Mouse (Mus musculus): ENCODE results near the gene C2cd2l.
"Not testable (repeated sequence)": the region's sequence is repeated elsewhere in the genome, so short reads cannot be mapped to it uniquely, and the experiment has no call there.

C2cd2l gene

DNA sequence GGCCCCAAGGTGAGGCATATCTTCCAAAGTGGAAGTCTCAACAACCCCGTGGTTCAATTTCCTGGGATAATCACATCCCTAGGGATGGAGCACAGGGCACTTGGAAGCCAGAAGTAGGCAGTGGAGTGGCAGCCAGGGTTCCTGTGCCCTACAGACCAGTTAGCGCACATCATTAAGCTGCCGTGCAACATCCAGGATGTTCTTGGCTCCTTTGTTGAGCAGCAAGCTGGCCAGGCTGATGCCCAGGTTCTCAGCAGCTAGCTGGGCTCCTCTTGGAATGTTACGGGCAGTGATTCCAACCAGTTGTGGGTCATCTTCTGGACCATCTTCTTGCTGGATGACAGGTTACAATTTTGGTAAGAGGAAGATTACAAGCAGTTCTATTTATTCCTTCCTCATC, 16.4 kb upstream of the C2cd2l start:
- DNase-seq (ENCODE audit: low read depth, low spot score) = not testable (repeated sequence)

DNA sequence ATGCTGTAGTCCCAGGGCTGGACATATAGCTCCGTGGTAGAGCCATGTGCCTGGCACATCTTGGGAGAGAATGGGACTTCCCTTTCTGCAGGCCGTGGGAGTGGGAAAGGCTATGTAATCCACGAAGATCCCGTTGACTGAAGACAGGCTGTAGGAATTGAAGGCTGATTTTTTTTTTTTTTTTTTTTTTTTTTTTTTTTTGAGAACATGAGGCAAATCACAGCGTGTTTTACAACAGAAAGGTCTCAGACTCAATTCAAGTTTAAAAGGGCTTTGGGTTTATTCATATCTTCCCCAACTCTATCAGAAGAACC, 16.0 kb upstream of the C2cd2l start:
- DNase-seq (ENCODE audit: low read depth, low spot score) = no peak

DNA sequence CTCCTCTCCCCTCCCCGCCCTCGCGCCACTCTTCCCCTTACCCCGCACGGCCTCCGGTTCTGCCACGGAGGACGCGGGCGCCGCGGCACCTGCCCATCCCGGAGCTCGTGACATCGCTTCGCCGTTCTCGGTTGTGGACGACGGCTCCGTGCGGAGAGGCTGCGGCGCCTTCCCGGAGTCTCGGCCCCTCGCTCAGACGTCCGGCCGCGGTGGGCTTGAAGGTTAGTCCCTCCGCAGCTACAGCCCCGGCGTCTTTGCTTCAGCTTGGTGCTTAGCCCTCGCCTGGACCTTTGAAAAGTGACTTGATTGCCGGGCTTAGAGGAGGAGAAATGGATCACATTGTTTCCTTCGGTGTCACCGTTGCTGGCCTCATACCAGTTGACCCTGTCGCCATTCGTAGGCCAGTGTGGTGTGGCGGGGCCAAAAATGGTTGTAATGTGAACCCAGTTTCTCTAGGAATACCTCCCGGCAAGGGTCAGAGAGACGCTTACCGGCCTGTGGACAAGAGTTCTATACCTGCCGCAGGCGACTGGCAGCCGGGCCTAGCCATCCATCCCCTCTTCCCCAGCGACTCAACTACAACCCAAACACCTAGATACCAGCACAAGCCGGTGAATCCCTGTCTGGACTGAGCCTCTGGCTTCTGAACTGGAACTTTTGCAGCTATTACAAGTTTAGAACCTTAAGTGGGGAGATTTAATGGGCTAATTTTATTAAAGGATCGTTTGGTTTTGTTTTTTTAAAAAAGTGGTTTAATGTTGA, 15.4 kb upstream of the C2cd2l start:
- no peak for DNase-seq (ENCODE audit: low read depth, low spot score)

DNA sequence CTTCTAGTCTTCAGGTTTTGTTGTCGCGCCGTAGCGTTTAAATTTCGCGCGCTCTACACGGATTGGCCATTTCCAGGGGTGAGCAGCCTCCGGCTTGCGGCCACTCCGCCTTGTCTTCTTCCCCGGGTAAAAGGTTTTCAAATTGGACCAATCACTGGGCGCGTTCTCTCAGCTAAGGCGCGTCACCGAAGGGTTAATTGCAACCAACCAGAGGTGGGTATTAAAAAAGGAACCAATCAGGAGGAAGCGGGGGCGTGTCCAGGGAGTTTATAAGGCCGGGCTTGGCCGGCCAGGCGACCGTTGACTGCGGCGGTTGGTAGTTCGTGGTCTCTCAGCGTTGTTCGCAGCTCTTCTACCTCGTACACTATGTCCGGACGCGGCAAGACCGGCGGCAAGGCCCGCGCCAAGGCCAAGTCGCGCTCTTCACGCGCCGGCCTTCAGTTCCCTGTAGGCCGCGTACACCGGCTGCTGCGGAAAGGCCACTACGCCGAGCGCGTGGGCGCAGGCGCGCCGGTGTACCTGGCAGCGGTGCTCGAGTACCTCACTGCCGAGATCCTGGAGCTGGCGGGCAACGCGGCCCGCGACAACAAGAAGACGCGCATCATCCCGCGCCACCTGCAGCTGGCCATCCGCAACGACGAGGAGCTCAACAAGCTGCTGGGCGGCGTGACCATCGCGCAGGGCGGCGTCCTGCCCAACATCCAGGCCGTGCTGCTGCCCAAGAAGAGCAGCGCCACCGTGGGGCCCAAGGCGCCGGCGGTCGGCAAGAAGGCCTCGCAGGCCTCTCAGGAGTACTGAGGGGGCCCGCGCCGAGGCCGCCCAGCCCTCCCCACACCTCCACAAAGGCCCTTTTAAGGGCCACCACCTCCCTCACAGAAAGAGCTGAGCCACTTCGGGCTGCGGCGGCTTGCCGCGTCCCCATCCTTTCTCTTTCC, 14.6 kb upstream of the C2cd2l start, which contains the start of gene H2afx:
TSS of gene H2afx (plus strand) at position 299 of the 935 bp plus-strand sequence.
- peak; percentile 99 for DNase-seq (ENCODE audit: low read depth, low spot score)

DNA sequence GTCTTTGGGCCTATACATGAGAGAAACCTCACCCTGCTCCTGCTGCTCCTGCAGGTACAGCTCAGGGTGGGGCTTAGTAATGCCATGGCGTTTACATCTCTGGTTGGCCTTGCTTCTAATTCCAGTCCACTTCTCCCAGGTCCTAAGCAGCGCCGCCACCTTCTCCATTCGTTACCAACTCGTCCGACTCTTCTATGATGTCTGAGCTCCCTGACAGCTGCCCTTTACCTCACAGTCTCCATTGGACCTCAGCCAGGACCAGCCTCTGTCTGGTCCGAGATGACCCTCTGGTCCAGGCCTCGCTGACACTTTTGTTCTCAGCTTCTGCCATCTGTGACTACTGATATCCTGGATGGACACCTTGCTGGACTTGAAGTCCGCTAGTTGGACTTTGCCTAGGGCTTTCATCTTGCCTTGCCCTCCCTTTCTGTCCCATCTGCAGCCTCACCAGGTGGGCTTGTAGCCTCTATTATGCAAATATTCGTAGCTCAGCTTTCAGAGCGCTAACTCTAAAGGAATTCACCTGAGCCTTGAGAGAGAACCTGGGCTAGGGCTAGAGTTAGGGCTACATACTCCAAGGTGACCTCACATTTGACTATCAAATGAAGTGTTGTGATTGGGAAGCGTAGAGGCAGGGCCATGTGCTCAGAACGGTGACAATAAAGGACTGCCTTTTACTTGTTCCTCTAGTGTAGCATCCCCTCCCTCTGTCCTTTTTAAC, 13.0 kb upstream of the C2cd2l start:
- DNase-seq (ENCODE audit: low read depth, low spot score) = no peak

DNA sequence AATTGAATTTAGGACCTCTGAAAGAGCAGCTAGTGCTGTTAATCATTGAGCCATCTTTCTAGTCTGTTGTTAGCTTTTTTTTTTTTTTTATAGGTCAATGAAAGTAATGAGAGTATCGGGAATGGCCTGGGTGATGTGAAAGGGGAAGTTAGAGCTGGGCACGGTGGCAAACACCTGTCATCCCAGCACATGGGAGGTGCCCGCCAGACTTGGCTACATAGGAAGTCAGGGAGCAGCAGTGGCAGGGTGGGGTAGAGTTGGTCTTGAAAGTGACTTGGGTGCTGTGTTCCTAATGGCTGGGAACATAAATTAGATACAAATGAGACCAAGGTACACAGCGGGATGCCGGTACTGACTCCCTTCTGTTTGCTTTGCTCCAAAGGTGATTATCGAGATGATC, 10.7 kb upstream of the C2cd2l start:
- DNase-seq (ENCODE audit: low read depth, low spot score) = no peak

DNA sequence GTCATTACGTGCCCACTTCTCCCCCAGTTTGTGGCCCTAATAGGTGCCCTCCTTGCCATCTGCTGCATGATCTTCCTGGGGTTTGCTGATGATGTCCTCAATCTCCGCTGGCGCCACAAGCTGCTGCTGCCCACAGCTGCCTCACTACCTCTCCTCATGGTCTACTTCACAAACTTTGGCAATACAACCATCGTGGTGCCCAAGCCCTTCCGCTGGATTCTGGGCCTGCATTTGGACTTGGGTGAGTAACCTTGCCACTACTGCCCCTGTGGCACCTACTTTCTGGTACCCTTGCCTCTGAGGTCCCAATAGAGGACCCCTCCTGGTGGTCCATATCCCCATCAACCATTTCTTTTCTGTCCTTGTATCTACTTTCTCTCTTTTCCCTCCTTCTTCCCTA, 7.8 kb upstream of the C2cd2l start:
- DNase-seq (ENCODE audit: low read depth, low spot score) = no peak

DNA sequence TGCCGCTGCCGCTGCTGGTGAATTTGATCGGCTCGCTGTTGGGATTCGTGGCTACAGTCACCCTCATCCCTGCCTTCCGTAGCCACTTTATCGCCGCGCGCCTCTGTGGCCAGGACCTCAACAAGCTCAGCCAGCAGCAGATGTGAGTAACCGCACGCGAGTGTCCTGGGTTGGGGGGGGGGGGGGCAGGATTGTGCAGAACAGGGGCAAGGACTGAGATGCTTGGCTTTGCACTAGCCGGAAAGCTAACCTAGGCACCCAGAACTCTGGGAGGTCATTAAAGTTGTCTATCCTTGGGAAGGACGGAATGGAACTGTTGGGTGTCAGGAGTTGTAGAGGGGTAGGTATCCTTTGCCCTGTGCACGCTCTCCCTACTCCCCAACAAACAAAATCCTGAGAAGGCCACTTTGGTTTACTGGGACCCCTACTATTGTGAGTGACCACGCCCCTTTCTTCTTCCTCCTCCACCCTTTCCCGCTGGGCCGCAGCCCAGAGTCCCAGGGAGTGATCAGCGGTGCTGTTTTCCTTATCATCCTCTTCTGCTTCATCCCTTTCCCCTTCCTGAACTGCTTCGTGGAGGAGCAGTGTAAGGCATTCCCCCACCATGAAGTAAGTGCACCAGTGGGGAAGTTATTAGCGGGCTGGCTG, 7.1 kb upstream of the C2cd2l start:
- no peak for DNase-seq (ENCODE audit: low read depth, low spot score)

DNA sequence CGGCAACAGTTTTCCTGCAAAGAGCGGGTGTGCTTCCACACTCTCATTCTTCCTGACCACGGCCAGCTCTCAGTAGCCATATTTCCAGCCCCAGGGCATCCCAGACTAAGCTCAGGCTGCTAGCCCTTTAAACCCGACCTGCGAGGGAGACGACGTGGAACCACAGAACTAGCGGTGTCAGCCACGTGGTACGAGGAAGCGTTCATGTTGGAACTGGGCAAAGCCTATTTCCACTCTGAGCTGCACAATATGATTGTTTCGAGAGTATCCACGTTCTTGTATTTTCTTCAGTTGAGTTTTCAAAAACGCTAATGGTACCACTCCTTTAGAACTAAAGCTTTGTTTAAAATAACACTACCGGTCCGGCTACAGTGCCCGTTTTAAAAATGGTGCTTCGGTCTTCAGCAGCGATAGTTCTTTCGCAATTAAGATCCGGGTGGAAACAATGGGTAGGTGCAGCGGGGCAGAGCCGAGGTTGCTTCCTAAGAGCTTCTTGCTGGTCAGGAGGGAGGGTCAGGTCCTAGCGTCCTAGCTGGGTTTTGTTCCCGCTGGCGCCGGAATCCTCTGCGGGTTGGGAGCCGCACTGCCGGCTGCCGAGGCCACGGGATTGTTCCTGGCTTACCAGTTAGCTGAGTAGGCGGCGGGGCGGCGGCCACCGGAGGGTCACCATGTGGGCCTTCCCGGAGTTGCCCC, 6.4 kb upstream of the C2cd2l start:
- DNase-seq (ENCODE audit: low read depth, low spot score) = peak; percentile 79

DNA sequence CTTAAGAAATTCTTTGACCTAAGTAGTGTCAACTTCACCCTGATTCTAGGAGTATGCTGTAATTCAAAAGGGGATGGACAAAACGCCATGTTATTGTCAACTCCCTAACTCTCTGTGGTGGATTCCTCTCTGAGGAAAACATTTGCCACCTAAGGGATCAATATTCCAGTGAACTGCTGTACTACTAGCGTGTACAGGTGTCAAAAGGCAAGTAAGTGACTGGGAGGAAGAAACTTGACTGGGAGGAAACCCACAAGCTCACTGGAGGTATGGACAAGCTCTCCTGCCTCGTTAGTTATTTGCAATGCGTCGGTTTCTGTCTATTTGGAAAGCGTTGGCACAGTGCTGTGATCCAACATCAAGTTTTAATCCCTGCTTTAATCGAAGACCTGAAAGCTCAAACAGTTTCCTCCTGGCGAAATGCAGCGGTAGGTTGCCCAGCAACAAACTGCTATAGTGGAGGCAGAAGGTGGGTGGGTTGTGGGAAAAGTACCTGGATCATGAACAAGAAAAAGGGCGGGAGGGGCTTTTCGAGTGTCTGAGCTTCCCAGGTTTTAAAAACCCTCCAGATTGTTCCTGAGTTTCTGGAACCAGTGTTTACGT, 5.8 kb upstream of the C2cd2l start, which contains the start of gene Dpagt1:
TSS of gene Dpagt1 (plus strand) at position 252 of the 603 bp plus-strand sequence.
- DNase-seq (ENCODE audit: low read depth, low spot score) = no peak

DNA sequence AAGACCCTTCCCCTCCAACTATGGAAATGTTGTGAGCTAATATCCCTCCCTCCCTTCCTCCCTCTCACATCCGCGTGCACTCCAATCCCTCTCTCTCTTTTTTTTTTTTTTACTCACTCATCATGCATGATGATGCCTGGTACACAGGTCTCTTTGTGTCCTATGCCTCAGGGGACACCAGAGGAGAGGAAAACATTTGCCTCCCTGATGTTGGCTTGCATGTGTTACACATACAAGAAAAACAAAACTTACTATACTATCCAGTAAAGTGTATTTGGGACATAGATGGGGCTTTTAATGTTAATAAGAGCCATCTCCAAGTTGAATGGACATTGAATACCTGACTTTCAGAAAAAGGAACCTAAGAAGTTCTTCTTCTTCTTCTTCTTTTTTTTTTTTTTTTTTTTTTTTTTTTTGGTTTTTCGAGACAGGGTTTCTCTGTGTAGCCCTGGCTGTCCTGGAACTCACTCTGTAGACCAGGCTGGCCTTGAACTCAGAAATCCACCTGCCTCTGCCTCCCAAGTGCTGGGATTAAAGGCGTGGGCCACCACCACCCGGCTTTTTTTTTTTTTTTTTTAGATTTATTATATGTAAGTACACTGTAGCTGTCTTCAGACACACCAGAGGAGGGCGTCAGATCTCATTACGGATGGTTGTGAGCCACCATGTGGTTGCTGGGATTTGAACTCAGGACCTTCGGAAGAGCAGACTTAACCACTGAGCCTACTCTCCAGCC, 5.1 kb upstream of the C2cd2l start:
- not testable (repeated sequence) for DNase-seq (ENCODE audit: low read depth, low spot score)

DNA sequence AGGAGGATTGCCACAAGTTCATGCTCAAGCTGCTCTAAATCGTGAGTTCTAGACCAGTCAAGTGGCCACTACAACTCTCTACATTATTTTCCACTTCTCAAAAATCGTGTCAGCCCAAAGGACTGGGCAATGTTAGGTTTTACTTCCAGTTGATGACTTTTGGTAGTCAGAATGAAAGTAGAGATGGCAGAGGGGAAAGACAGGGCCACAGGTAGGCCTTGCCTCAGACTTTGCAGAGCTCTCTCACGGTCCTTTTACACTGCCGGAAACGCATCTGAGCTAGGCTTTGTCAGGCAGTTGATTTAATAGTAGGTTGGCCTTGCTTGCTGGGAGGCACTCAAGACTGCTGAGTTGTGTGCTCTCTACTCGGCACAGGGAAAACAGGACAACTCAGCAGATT, 4.1 kb upstream of the C2cd2l start:
- DNase-seq (ENCODE audit: low read depth, low spot score) = no peak

DNA sequence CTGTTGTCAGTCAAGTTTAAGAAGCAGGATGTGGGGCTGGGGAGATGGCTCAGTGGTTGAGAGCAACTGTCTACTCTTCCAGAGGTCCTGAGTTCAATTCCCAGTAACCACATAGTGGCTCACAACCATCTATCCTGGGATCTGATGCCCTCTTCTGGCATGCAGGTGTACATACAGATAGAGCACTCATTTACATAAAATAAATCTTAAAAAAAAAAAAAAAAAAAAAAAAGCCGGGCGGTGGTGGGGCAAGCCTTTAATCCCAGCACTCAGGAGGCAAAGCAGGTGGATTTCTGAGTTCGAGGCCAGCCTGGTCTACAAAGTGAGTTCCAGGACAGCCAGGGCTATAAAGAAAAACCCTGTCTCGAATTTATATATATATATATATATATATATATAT, 3.6 kb upstream of the C2cd2l start:
- DNase-seq (ENCODE audit: low read depth, low spot score) = not testable (repeated sequence)

DNA sequence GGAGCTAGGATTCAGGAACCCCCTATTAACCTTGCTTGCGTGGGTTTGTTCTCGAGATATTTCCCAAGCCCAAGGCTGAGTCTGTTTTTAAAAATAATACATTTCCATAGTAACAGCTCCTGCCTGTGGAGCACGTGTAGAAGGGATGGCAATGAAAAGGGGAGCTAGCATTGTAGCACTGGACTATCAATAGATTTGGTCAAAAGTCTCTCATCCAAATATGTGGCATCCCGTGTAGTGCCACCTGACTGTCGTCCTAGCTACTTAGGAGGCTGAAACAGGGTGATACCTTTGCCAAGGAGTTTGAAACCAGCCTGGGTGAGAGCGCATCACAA, 681 bp upstream of the C2cd2l start:
- no peak for DNase-seq (ENCODE audit: low read depth, low spot score)

DNA sequence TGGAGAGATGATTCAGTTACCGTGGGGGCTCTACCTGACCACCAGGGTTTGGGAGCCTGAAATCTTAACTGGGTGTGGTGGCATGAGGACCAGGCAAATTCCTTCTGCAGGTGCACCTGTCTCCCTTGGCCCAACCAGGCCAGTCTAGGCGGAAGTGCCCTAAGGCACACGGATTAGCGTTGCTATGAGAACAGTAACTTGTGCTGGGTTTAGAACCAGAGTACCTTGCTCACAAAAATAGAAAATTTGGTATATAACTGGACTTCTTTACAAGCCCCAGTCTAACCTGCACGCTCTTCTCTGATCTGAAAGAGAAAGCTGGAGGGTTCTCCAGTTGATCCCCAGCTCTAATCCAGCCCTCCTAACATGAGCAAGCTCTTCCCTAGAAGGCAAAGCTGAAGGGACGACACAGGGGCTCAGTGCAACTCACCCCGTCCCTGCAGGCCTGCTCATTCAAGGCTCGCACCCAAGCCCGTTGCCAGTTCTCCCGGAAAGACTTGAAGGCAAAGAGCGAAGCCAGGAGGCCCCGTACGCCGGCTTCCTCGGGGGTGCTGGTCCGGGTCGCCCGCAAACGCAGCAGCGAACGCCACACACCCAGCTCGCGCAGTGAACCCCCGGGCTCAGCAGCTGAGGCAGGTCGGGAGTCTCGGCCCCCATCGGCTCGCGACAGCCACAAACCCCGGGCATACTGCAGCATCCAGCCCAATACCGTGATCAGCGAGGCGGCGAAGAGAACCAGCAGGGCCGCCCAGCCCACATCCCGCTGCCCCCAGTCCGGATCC, 789 bp downstream of the C2cd2l start:
- no peak for DNase-seq (ENCODE audit: low read depth, low spot score)

DNA sequence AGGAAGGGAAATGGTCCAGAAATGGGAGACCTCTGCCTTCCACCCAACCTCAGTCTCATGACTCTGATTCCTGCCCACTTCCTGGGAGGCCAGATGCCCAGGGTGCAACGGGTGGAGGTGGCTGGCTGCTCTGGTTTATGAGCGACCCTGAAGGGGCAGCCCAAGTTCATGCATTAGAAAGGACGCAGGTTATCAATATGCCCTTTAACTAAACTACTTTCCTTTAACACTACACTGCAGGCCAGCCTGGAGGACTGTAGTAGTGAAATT, 1.3 kb downstream of the C2cd2l start:
- no peak for DNase-seq (ENCODE audit: low read depth, low spot score)

DNA sequence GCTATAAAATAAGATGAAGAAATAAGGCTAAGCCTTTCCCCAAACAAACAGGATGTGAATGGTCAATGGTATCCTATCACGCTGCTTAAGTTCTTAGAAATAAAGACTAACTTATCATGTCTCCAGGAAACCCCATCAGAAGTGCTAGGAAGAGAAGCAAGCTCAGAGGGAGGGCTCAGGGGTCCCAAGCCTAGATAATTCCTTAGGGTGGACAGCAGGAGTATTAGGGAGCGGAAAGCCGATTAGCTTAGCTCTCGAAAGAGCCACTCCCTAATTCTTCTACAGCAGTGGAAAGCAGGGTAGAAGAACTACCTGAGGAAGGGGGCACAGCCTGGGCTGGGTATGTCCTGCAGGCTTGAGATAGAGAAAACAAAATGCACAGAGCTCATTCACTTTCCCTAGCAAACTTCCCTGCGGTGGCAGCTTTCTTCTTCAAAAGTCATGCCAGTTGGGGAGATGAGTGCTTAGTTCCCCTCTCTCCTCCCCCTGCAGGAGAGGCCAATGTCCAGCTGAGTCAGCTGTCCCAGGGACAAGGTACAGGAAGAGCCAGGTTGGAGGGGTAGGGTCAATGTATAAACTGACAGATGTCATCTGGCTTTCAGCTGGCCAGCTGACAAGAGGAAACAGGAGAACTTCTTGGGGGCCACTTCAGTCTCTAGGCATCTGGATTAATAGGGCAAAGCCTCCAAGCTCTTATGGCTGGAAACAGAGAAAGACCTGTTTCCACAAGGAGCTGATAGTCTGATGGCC, 1.8 kb downstream of the C2cd2l start:
- peak; percentile 76 for DNase-seq (ENCODE audit: low read depth, low spot score)

DNA sequence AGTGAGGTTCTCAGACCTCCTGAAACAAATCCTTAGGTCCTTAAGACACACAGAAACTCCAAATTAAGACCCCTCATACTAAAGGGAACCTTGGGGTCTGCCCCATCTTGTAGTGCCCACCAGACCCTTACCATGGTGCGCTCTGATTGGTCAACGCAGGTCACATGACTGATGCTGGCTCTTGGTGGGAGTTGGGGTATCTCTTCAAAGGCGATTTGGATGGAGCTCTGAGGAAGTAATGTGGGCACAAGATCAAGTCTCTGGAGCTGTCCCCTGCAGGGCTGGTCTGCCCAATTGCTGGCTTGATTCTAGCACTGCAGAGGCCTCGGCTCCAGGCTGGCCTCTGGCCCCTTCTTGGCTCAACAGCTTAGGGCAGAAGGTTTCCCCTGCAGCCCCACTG, 2.6 kb downstream of the C2cd2l start:
- DNase-seq (ENCODE audit: low read depth, low spot score) = no peak

DNA sequence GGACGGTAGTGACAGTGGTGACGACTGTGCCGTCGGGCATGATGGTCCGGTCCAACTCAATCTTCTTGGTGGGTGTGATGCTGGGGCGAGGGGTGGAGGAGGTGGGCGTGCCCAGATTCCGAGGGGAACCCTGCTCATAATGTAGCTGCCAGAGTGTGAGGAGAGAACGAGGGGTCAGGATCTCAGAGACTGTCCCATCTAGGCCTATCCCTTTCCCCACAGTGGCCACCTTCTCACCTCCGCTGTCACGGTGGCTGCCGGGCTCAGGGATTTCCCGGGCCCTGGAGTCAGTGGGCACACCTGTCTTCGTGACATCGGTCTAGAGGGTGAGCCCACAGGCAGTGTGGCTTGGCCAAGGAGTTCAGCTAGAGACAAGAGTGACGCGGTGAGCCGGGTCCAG, 5.2 kb downstream of the C2cd2l start:
- no peak for DNase-seq (ENCODE audit: low read depth, low spot score)
